Mouse (Mus musculus): ENCODE measurements at regions not wholly inside any gene's neighbourhood (a gene's known extent, or its start where the extent isn't known, plus 50 kb on each side); places are given as distances from the start of the nearest gene placed in this dataset.

GRCm38 (mm10) chr2:19086621-19087020, 88.5 kb downstream of the 4930426L09Rik start:
- no peak for DNase-seq
- WGBS, result 97% methylated on average over 6 of the region's 6 CpGs
- H3K4me1 ChIP-seq (replicated peaks; ENCODE audit: control insufficient read depth, insufficient read depth, low read length), result no peaks in the 10 kb centered on the region; the same call in 1 of the 2 replicates
- H3K36me3 ChIP-seq (ENCODE audit: control insufficient read depth, insufficient read depth, low read length), result no peaks in the 10 kb centered on the region
- TF ChIP-seq CTCF (IDR thresholded peaks at IDR 0.05; ENCODE audit: borderline replicate concordance, control insufficient read depth, extremely low read depth, insufficient read depth, low read length, poor library complexity), result no peak
- TF ChIP-seq POLR2A (IDR thresholded peaks at IDR 0.05; ENCODE audit: control insufficient read depth, extremely low read depth, insufficient read depth, low read length, poor library complexity), result no peak
- H3K4me3 ChIP-seq (ENCODE audit: control insufficient read depth, insufficient read depth, low read length), result no peak overlapping the region
- H3K27ac ChIP-seq (ENCODE audit: control insufficient read depth, insufficient read depth, low read length), result no peak overlapping the region
- no peaks in the 10 kb centered on the region for H3K27me3 ChIP-seq (ENCODE audit: control insufficient read depth, insufficient read depth, low read length)

DNA sequence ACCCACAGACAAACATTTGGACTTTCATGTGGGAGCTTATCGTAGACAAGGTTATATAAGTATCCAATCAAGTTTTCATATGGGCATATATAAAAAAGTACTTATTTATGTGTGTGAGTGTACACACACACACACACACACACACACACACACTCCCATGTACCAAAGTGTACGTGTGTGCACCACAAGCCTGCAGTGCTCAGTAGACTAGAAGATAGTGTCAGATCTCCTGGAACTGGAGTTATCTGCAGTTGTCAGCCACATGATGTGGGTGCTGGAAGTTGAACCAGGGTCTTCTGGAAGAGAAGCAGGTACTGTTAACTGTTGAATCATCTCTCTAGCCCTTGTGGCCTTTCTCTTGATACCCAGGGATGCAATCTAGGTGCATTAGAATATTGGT, 99.7 kb upstream of the Armc3 start:
- no peaks in the 10 kb centered on the region for H3K27me3 ChIP-seq (ENCODE audit: control insufficient read depth, insufficient read depth, low read length)
- H3K4me1 ChIP-seq (replicated peaks; ENCODE audit: control insufficient read depth, insufficient read depth, low read length), result peaks cover 5% of the 10 kb centered on the region
- no peak overlapping the region for H3K27ac ChIP-seq (ENCODE audit: control insufficient read depth, insufficient read depth, low read length)
- no peak overlapping the region for H3K4me3 ChIP-seq (ENCODE audit: control insufficient read depth, insufficient read depth, low read length)
- no peak for TF ChIP-seq CTCF (IDR thresholded peaks at IDR 0.05; ENCODE audit: borderline replicate concordance, control insufficient read depth, extremely low read depth, insufficient read depth, low read length, poor library complexity)
- TF ChIP-seq POLR2A (IDR thresholded peaks at IDR 0.05; ENCODE audit: control insufficient read depth, extremely low read depth, insufficient read depth, low read length, poor library complexity), result no peak
- WGBS, result 97% methylated on average over 2 of the region's 2 CpGs
- no peaks in the 10 kb centered on the region for H3K36me3 ChIP-seq (ENCODE audit: control insufficient read depth, insufficient read depth, low read length)
- no peak for DNase-seq

DNA sequence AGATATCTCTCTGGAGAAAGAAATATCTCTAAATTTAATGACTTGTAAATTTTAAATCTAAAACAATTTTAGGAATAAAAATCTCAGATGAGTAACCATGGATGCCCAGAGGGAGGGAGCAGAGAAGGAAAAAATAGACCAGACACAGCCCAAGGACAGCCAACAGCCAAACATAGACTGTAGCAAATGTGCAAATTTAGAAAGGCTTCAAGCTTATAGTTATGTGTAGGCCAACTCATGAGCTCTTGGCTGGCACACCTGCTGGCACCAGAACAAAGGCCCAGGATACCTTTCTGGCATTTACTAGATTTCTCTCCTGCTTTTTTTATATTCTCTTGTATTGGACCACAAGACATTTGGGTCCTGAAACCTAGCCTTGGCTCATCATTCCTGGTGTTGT, 90.3 kb upstream of the Armc3 start:
- Histone ChIP-seq H3K4me1 (replicated peaks; ENCODE audit: control insufficient read depth, insufficient read depth, low read length) (no peaks in the 10 kb centered on the region), H3K36me3 (ENCODE audit: control insufficient read depth, insufficient read depth, low read length) (no peaks in the 10 kb centered on the region), H3K4me3 (ENCODE audit: control insufficient read depth, insufficient read depth, low read length) (no peak overlapping the region), H3K27me3 (ENCODE audit: control insufficient read depth, insufficient read depth, low read length) (no peaks in the 10 kb centered on the region), H3K27ac (ENCODE audit: control insufficient read depth, insufficient read depth, low read length) (no peak overlapping the region)
- no peak for DNase-seq
- TF ChIP-seq CTCF (IDR thresholded peaks at IDR 0.05; ENCODE audit: borderline replicate concordance, control insufficient read depth, extremely low read depth, insufficient read depth, low read length, poor library complexity), result no peak
- TF ChIP-seq POLR2A (IDR thresholded peaks at IDR 0.05; ENCODE audit: control insufficient read depth, extremely low read depth, insufficient read depth, low read length, poor library complexity), result no peak

GRCm38 (mm10) chr2:19119871-19120270, 79.2 kb upstream of the Armc3 start:
- H3K27me3 ChIP-seq (ENCODE audit: control insufficient read depth, insufficient read depth, low read length), result no peaks in the 10 kb centered on the region
- no peak overlapping the region for H3K27ac ChIP-seq (ENCODE audit: control insufficient read depth, insufficient read depth, low read length)
- H3K36me3 ChIP-seq (ENCODE audit: control insufficient read depth, insufficient read depth, low read length), result no peaks in the 10 kb centered on the region
- no peak for DNase-seq
- no peak for TF ChIP-seq POLR2A (IDR thresholded peaks at IDR 0.05; ENCODE audit: control insufficient read depth, extremely low read depth, insufficient read depth, low read length, poor library complexity)
- H3K4me3 ChIP-seq (ENCODE audit: control insufficient read depth, insufficient read depth, low read length), result no peak overlapping the region
- WGBS, result 34% methylated on average over 1 of the region's 1 CpGs
- H3K4me1 ChIP-seq (replicated peaks; ENCODE audit: control insufficient read depth, insufficient read depth, low read length), result no peaks in the 10 kb centered on the region

DNA sequence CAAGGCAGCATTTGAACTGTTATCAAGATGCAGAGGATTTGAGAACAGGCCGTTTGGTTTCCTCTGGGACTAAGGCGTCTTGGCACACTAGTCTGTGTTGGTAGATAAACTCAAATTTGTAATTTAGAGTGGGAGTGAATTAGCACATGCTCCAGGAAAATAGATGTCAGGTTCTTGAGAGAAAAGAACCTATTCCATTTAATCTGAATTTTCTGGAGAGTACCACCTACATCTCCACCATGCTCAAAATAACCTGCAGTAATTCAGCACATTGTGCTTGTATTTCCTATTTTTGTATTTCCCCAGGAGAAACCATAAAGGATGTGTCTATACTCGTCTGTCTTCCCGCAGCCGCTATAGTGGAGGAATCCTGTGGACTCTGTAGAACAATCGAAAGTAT, 66.2 kb upstream of the Armc3 start:
- WGBS, result 95% methylated on average over 6 of the region's 6 CpGs

DNA sequence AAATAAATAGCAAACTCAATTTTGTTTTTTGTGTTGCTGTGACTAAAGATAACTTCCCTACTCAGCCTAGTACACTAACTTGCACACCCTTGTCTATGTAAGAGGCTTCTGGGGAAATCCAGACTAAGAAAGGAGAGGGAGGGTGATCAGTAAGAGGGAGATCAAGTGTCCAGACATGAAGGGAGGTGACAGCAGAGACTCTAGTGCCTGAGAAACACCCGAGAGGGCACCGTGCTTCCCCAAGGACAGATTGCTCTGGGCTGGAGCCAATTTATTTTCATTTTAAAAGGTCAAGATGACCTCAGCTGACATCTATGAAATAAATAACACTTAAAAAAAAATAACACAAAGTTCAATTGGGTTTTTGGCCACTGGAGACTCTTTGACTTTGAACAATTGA, 56.5 kb upstream of the Armc3 start:
- TF ChIP-seq CTCF (IDR thresholded peaks at IDR 0.05; ENCODE audit: borderline replicate concordance, control insufficient read depth, extremely low read depth, insufficient read depth, low read length, poor library complexity) (no peak), POLR2A (IDR thresholded peaks at IDR 0.05; ENCODE audit: control insufficient read depth, extremely low read depth, insufficient read depth, low read length, poor library complexity) (no peak)

More for the DNA sequence above, 66.2 kb upstream of the Armc3 start:
- no peaks in the 10 kb centered on the region for H3K4me1 ChIP-seq (replicated peaks; ENCODE audit: control insufficient read depth, insufficient read depth, low read length)
- no peaks in the 10 kb centered on the region for H3K36me3 ChIP-seq (ENCODE audit: control insufficient read depth, insufficient read depth, low read length)
- no peak for DNase-seq
- H3K27me3 ChIP-seq (ENCODE audit: control insufficient read depth, insufficient read depth, low read length), result no peaks in the 10 kb centered on the region
- TF ChIP-seq POLR2A (IDR thresholded peaks at IDR 0.05; ENCODE audit: control insufficient read depth, extremely low read depth, insufficient read depth, low read length, poor library complexity), result no peak
- no peak for TF ChIP-seq CTCF (IDR thresholded peaks at IDR 0.05; ENCODE audit: borderline replicate concordance, control insufficient read depth, extremely low read depth, insufficient read depth, low read length, poor library complexity)
- no peak overlapping the region for H3K4me3 ChIP-seq (ENCODE audit: control insufficient read depth, insufficient read depth, low read length)
- no peak overlapping the region for H3K27ac ChIP-seq (ENCODE audit: control insufficient read depth, insufficient read depth, low read length)

DNA sequence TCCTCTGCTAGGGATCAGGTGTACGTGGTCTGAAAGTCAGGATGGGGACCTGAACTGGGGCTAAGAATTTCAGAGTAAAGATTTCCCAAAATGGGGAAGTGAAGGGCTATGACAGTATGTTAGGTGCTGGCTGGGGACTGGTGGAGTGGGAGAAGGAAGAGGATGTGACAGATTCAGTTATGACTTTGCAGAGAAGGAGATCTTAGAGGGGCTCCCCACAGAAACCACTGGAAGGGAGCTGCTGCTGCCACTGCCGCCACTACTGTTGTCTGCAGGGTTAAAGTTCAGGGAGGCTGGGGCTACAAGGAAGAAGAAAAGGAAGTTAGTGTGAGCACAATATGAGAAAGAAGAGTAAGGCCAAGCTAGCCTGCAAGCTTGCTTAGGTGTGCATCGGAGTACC, 53.7 kb upstream of the Armc3 start:
- H3K27me3 ChIP-seq (ENCODE audit: control insufficient read depth, insufficient read depth, low read length), result no peaks in the 10 kb centered on the region
- WGBS, result 19% methylated on average over 3 of the region's 3 CpGs
- no peak overlapping the region for H3K27ac ChIP-seq (ENCODE audit: control insufficient read depth, insufficient read depth, low read length)

More for the DNA sequence above, 56.5 kb upstream of the Armc3 start:
- WGBS, result 88% methylated on average over 2 of the region's 2 CpGs
- Histone ChIP-seq H3K4me1 (replicated peaks; ENCODE audit: control insufficient read depth, insufficient read depth, low read length) (peaks cover 11% of the 10 kb centered on the region), H3K27me3 (ENCODE audit: control insufficient read depth, insufficient read depth, low read length) (no peaks in the 10 kb centered on the region), H3K27ac (ENCODE audit: control insufficient read depth, insufficient read depth, low read length) (no peak overlapping the region), H3K4me3 (ENCODE audit: control insufficient read depth, insufficient read depth, low read length) (no peak overlapping the region), H3K36me3 (ENCODE audit: control insufficient read depth, insufficient read depth, low read length) (no peaks in the 10 kb centered on the region)
- no peak for DNase-seq

More for the DNA sequence above, 53.7 kb upstream of the Armc3 start:
- H3K36me3 ChIP-seq (ENCODE audit: control insufficient read depth, insufficient read depth, low read length), result no peaks in the 10 kb centered on the region
- H3K4me1 ChIP-seq (replicated peaks; ENCODE audit: control insufficient read depth, insufficient read depth, low read length), result peaks cover 11% of the 10 kb centered on the region
- H3K4me3 ChIP-seq (ENCODE audit: control insufficient read depth, insufficient read depth, low read length), result no peak overlapping the region
- TF ChIP-seq CTCF (IDR thresholded peaks at IDR 0.05; ENCODE audit: borderline replicate concordance, control insufficient read depth, extremely low read depth, insufficient read depth, low read length, poor library complexity) (no peak), POLR2A (IDR thresholded peaks at IDR 0.05; ENCODE audit: control insufficient read depth, extremely low read depth, insufficient read depth, low read length, poor library complexity) (no peak)
- peak; percentile 6 for DNase-seq

Measured in thymus, adult 2 months (tissue).